Mouse (Mus musculus) leukemia stem cell, adult 10-12 weeks (primary cell): Measurements from ENCODE around the gene Hist1h4b. TPM values are rescaled to one million over a fixed set of nuclear protein-coding genes. Genes with fewer than 3 reads are reported as not detected.

Source experiments
- polyA plus RNA-seq: library from polyadenylated mRNA; stranded (reverse); fragments of >175 nt; gene quantifications from 2 replicates; pipeline ENCODE4 v1.2.3, GENCODE M21; 2012; ENCODE audit warnings: low replicate concordance

Gene Hist1h4b
- 7.2 and 8.6 TPM in 2 replicates for polyA plus RNA-seq

DNA sequence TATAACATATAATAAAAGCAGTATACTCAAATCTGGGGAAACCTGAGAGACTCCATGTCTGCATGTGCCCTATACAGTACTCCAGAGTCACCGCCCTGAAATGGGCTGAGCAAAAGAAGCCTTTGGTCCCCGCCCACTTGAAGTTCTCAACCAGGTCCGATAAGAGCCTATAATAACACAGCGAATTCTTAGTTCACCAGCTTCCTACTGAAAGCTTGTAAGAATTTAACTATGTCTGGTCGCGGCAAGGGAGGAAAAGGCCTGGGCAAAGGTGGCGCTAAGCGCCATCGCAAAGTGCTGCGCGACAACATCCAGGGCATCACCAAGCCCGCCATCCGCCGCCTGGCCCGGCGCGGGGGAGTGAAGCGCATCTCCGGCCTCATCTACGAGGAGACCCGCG, at the start of gene Hist1h4b:
Gene Hist1h4b, plus strand, starts transcription at position 224 of the 400 bp plus-strand sequence.

DNA sequence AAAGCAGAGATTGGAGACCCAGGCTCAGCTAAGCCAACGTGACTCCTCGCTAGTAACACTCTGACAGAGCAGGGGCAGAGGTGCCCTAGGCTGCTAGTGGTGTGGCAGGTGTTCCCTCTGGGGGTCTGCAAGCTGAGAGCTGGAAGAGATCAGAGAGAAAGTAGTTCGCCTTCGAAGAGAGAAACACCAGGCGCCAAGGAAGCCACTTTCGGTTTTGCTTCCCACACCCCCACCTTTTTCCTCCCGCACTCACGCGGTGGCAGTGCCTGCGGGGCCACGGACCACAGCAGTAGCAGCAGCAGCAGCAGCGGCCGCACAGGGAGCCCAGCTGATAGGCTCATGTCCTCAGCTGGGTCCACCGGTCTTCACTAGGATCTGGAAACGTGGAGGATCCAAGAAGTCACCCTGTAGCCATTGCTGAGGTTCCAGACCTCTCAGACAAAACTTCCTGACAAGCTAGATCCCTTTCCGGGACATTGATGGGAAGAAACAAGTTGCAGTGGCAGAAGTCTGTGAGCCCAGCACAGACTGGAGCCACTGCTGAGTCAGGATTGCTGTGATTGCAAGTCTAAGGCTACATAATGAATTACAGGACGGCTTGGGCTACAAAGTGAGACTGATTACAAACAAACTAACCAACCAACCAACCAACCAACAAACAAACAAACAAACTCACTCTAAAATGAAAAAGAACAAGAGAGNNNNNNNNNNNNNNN, 46.3 kb upstream of the Hist1h4b start, which contains the start of gene Hfe:
Gene Hfe, minus strand, starts transcription at position 481 of the 716 bp plus-strand sequence.

DNA sequence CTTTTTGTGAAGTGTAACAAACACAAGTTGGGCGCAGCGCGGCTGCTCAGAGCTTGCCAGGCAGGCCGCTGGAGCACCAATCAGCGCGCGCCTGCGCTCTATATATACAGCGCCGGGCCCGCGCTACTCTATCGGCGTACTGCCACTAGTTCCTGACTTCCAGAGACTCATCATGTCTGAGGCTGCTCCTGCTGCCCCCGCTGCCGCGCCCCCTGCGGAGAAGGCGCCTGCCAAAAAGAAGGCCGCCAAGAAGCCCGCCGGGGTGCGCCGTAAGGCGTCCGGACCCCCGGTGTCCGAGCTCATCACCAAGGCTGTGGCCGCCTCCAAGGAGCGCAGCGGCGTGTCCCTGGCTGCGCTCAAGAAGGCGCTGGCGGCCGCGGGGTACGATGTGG, 18.1 kb upstream of the Hist1h4b start, which contains the start of gene Hist1h1c:
Gene Hist1h1c, plus strand, starts transcription at position 132 of the 392 bp plus-strand sequence.

GRCm38 (mm10) chr13:23745381-23746161, 11.2 kb upstream of the Hist1h4b start, which contains the start of gene Hist1h3c:
Hist1h3c (minus strand) TSS chr13:23745602.

DNA sequence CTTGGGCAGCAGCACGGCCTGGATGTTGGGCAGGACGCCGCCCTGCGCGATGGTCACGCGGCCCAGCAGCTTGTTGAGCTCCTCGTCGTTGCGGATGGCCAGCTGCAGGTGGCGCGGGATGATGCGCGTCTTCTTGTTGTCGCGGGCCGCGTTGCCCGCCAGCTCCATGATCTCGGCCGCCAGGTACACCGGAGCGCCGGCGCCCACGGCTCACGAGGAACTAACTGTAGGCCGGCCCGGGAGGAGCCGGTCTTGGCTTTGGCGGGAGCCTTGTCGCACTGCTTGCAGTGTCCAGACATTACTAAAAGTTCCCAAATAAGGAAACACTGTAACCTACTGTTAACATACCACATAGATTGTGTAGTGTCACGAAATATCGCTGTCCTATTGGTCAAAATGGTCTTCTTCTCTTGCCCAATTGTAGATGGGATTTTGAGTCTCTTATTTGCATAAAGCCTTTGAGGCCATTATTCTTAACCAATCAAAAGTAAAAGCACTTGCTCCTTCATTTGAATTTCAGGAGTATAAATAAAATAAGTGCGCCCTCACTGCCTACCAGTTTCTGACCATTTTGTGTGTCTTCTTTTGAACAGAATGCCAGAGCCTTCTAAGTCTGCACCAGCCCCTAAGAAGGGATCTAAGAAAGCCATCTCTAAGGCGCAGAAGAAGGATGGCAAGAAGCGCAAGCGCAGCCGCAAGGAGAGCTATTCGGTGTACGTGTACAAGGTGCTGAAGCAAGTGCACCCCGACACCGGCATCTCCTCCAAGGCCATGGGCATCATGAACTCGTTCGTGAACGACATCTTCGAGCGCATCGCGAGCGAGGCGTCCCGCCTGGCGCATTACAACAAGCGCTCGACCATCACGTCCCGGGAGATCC, 10.4 kb upstream of the Hist1h4b start, which contains the start of gene Hist1h2bb:
Gene Hist1h2bb, plus strand, starts transcription at position 534 of the 880 bp plus-strand sequence.

GRCm38 (mm10) chr13:23750839-23751477, 5.9 kb upstream of the Hist1h4b start, which contains the start of gene Hist1h2ab:
Hist1h2ab (plus strand) TSS chr13:23751126.

GRCm38 (mm10) chr13:23752067-23752741, 4.6 kb upstream of the Hist1h4b start, which contains the start of gene Hist1h3b:
Hist1h3b (plus strand) TSS chr13:23752267.

GRCm38 (mm10) chr13:23760972-23761864, 4.4 kb downstream of the Hist1h4b start, which contains the start of gene Hist1h4a:
Hist1h4a (minus strand) TSS chr13:23761230.

GRCm38 (mm10) chr13:23761871-23762821, 5.3 kb downstream of the Hist1h4b start, which contains the start of gene Hist1h3a:
Hist1h3a (minus strand) TSS chr13:23762386.

DNA sequence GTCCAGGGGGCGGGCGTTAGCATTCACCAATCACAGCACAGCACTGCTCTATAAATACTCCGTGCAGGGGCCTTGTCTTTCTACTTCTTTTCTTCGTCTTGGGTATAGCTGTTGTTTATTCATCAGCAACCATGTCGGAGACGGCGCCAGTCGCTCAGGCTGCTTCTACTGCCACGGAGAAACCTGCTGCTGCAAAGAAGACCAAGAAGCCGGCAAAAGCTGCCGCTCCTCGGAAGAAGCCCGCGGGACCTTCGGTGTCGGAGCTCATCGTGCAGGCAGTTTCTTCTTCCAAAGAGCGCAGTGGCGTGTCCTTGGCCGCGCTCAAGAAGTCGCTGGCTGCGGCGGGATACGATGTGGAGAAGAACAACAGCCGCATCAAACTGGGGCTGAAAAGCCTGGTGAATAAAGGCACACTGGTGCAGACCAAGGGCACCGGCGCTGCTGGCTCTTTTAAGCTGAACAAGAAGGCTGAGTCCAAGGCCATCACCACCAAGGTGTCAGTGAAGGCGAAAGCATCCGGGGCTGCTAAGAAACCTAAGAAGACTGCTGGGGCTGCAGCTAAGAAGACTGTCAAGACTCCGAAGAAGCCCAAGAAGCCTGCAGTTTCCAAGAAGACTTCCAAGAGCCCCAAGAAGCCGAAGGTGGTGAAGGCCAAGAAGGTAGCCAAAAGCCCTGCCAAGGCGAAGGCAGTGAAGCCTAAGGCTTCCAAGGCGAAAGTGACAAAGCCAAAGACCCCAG, 6.9 kb downstream of the Hist1h4b start, which contains the start of gene Hist1h1a:
Gene Hist1h1a, plus strand, starts transcription at position 81 of the 738 bp plus-strand sequence.

GRCm38 (mm10) chr13:23769613-23770012, 12.8 kb downstream of the Hist1h4b start, which contains the start of gene Trim38:
Trim38 (plus strand) TSS chr13:23769913.

DNA sequence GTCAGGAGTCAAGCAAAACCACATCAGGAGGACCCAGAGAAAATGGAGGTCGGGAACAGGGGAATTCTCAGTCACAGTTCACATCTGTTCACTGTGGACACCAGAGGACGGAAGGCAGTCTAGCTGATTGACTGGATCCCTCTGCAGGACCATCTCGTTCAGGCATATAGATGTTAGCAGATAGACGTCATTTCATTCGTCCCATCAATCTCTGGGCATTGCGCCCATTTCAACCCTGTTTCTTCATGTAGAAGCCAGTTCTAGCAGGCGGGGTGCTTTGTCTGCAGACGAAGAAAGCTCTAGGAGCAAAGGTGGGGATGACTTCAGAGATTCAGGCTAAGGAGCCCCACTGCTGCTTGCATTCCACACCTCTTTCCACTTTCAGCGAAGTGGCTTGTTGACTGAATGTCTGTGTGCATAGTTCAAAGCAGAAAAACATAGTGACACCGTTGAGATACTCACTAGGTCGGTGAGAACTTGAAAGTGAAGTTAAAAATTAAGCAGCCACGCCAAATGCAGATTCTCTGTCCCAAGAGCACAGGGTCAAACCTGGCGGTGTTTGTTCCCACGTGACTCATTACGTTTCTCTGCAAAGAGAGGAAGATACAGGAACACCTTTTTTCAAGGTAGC, 49.7 kb downstream of the Hist1h4b start, which contains the start of gene Slc17a2:
Gene Slc17a2, plus strand, starts transcription at position 572 of the 631 bp plus-strand sequence.

Other genes starting within 250 kb of the Hist1h4b start
- 22.4 and 24.1 TPM in 2 replicates for gene Hist1h4h, start 226.0 kb upstream of the Hist1h4b start, polyA plus RNA-seq
- 1,274 and 2,101 TPM in 2 replicates for gene Hist1h2af, start 223.1 kb upstream of the Hist1h4b start, polyA plus RNA-seq
- gene Hist1h3g, start 221.6 kb upstream of the Hist1h4b start, polyA plus RNA-seq = 9.7 and 27.2 TPM in 2 replicates
- 2.6 and 2.9 TPM in 2 replicates for gene Hist1h2bh, start 213.6 kb upstream of the Hist1h4b start, polyA plus RNA-seq
- 7.8 and 13.9 TPM in 2 replicates for gene Hist1h3f, start 213.0 kb upstream of the Hist1h4b start, polyA plus RNA-seq
- 39.6 and 48.6 TPM in 2 replicates for gene Hist1h4f, start 205.4 kb upstream of the Hist1h4b start, polyA plus RNA-seq
- 0.89 and 1.4 TPM in 2 replicates for gene Hist1h1d, start 203.8 kb upstream of the Hist1h4b start, polyA plus RNA-seq
- 12.2 and 20.5 TPM in 2 replicates for gene Hist1h3e, start 194.6 kb upstream of the Hist1h4b start, polyA plus RNA-seq
- gene Hist1h2ae, start 185.8 kb upstream of the Hist1h4b start, polyA plus RNA-seq = 20.4 and 37.8 TPM in 2 replicates
- 19.7 and 30.7 TPM in 2 replicates for gene Hist1h2bg, start 185.6 kb upstream of the Hist1h4b start, polyA plus RNA-seq
- gene Hist1h2bf, start 182.8 kb upstream of the Hist1h4b start, polyA plus RNA-seq = 15.2 and 20.1 TPM in 2 replicates
- gene Hist1h2ad, start 182.6 kb upstream of the Hist1h4b start, polyA plus RNA-seq = 1.2 and 1.8 TPM in 2 replicates
- 1.1 and 5.4 TPM in 2 replicates for gene Hist1h3d, start 181.2 kb upstream of the Hist1h4b start, polyA plus RNA-seq
- gene Hist1h4d, start 175.4 kb upstream of the Hist1h4b start, polyA plus RNA-seq = 21.9 and 50.4 TPM in 2 replicates
- gene Hist1h2be, start 135.9 kb upstream of the Hist1h4b start, polyA plus RNA-seq = 1.7 and 2.0 TPM in 2 replicates
- gene Hist1h1e, start 134.5 kb upstream of the Hist1h4b start, polyA plus RNA-seq = 6.8 and 18.7 TPM in 2 replicates
- gene Hist1h2ac, start 73.1 kb upstream of the Hist1h4b start, polyA plus RNA-seq = 1.7 and 2.0 TPM in 2 replicates
- gene Hist1h2bc, start 72.8 kb upstream of the Hist1h4b start, polyA plus RNA-seq = 3.1 and 3.3 TPM in 2 replicates
- not detected in 2 replicates for gene Hist1h1t, start 61.2 kb upstream of the Hist1h4b start, polyA plus RNA-seq
- gene Hist1h4c, start 58.6 kb upstream of the Hist1h4b start, polyA plus RNA-seq = 3.9 and 4.0 TPM in 2 replicates
- gene Hfe, start 46.2 kb upstream of the Hist1h4b start, polyA plus RNA-seq = 5.0 and 7.1 TPM in 2 replicates
- gene Hist1h1c, start 18.2 kb upstream of the Hist1h4b start, polyA plus RNA-seq = 13.0 and 32.3 TPM in 2 replicates
- gene Hist1h3c, start 11.4 kb upstream of the Hist1h4b start, polyA plus RNA-seq = 4.9 and 12.8 TPM in 2 replicates
- 14.4 and 31.0 TPM in 2 replicates for gene Hist1h2bb, start 10.3 kb upstream of the Hist1h4b start, polyA plus RNA-seq
- 39.8 and 47.5 TPM in 2 replicates for gene Hist1h2ab, start 5.9 kb upstream of the Hist1h4b start, polyA plus RNA-seq
- 4.5 and 16.4 TPM in 2 replicates for gene Hist1h3b, start 4.7 kb upstream of the Hist1h4b start, polyA plus RNA-seq
- gene Hist1h4a, start 4.2 kb downstream of the Hist1h4b start, polyA plus RNA-seq = 40.2 and 48.3 TPM in 2 replicates
- 0.45 and 5.1 TPM in 2 replicates for gene Hist1h3a, start 5.4 kb downstream of the Hist1h4b start, polyA plus RNA-seq
- 1.2 and 1.7 TPM in 2 replicates for gene Hist1h1a, start 6.7 kb downstream of the Hist1h4b start, polyA plus RNA-seq
- gene Trim38, start 12.9 kb downstream of the Hist1h4b start, polyA plus RNA-seq = not detected in 2 replicates
- gene Slc17a2, start 50.0 kb downstream of the Hist1h4b start, polyA plus RNA-seq = not detected in 2 replicates
- not detected in 2 replicates for gene Slc17a3, start 82.4 kb downstream of the Hist1h4b start, polyA plus RNA-seq
- not detected in 2 replicates for gene Slc17a1, start 110.7 kb downstream of the Hist1h4b start, polyA plus RNA-seq
- not detected in 2 replicates for gene Slc17a4, start 158.0 kb downstream of the Hist1h4b start, polyA plus RNA-seq
- gene Hist1h2ba, start 177.1 kb downstream of the Hist1h4b start, polyA plus RNA-seq = not detected in 2 replicates
- gene Hist1h2aa, start 177.4 kb downstream of the Hist1h4b start, polyA plus RNA-seq = not detected in 2 replicates
- not detected in 2 replicates for gene Scgn, start 234.2 kb downstream of the Hist1h4b start, polyA plus RNA-seq